Comparison of ENCODE assay signal across 8 mouse cellular contexts in the genomic region with DNA sequence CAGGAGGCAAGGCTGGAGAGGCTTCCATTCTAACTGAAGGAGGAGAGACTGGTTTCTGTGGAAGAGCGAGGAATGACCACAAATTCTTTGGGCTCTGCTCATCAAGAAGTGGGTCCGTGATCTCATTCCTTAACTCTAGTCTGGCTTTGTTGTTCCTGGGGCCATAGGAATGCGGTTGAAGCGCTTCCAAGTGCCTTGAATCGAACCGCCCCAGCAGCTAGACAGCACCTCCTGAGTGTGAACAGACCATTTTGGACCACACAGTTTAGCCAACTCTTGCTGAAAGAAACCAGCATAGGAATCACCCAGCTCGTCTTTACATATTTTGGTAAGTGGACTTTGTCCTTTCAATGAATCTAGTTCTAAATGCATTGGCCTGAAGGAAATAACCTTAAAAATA. TPM values are rescaled to one million over a fixed set of nuclear protein-coding genes. Genes with fewer than 3 reads are reported as not detected.
A peak's percentile ranks its signal among the peaks of the same experiment; 100 is the strongest.
DNase-seq lines count a peak whose midpoint lies in the region; ATAC-seq and TF ChIP-seq lines count a peak whose summit lies in the region.

A gene (plus strand): TSS at position 35 of the 400 bp plus-strand sequence.

- H3K36me3 ChIP-seq in G1E (replicated peaks): peaks cover 24% of the 10 kb centered on the region
- peaks cover 18% of the 10 kb centered on the region for H3K36me3 ChIP-seq in hindbrain, embryonic 13.5 days

- peak within 1 kb of the TSS; percentile 63 for H3K9ac ChIP-seq in hindbrain, embryonic 13.5 days

- H3K4me2 ChIP-seq in hindbrain, embryonic 13.5 days: peak within 1 kb of the TSS; percentile 73

- peaks cover 29% of the 10 kb centered on the region for H3K4me1 ChIP-seq in G1E (ENCODE audit: insufficient read depth, low read depth, low read length)
- peaks cover 4% of the 10 kb centered on the region for H3K4me1 ChIP-seq in embryonic fibroblast, embryonic 13.5 days (ENCODE audit: control insufficient read depth, insufficient read depth, low read length)
- H3K4me1 ChIP-seq in hindbrain, embryonic 13.5 days (replicated peaks): peaks cover 12% of the 10 kb centered on the region

- no peak; the same call in 1 of the 2 replicates for TF ChIP-seq POLR2A in embryonic fibroblast, embryonic 13.5 days (IDR thresholded peaks at IDR 0.05; ENCODE audit: low read depth, low read length)

- WGBS in hindbrain, embryonic 13.5 days: 9% methylated on average over 7 of the region's 7 CpGs

- peak; percentile 57 for DNase-seq in kidney, adult 11 months
- no peak for DNase-seq in kidney, postnatal 4 days
- DNase-seq in G1E (ENCODE audit: low spot score): peak; percentile 22
- DNase-seq in lung, postnatal 10 days: peak; percentile 54
- peak; percentile 21 for DNase-seq in telencephalon, adult 2 months (ENCODE audit: low read depth, low spot score)
- no peak for DNase-seq in layer of hippocampus, adult 11-12 months (ENCODE audit: low spot score)

- TF ChIP-seq CTCF in G1E (IDR thresholded peaks at IDR 0.05; ENCODE audit: low read depth, low read length): no peak
- TF ChIP-seq CTCF in embryonic fibroblast, embryonic 13.5 days (IDR thresholded peaks at IDR 0.05; ENCODE audit: borderline replicate concordance, insufficient read depth, low read length): no peak

- peaks cover 10% of the 10 kb centered on the region for H3K9me3 ChIP-seq in G1E (replicated peaks)
- 0 out of 2 replicates have a peak, but pooled peaks cover 8% of the 10 kb centered on the region for H3K9me3 ChIP-seq in hindbrain, embryonic 13.5 days

- no peaks in the 10 kb centered on the region for H3K27me3 ChIP-seq in G1E (ENCODE audit: insufficient read depth, low read length)
- H3K27me3 ChIP-seq in hindbrain, embryonic 13.5 days: peaks cover 24% of the 10 kb centered on the region

- no peak for ATAC-seq in G1E (ENCODE audit: extremely low read depth, insufficient number of reproducible peaks, low FRiP score, poor library complexity, severe bottlenecking)
- ATAC-seq in hindbrain, embryonic 13.5 days (ENCODE audit: low FRiP score): peak; percentile 73

- peak within 1 kb of the TSS; percentile 72 for H3K4me3 ChIP-seq in G1E (ENCODE audit: low read depth, low read length)
- H3K4me3 ChIP-seq in embryonic fibroblast, embryonic 13.5 days (ENCODE audit: insufficient read depth, low read length): peak within 1 kb of the TSS; percentile 83
- peak within 1 kb of the TSS; percentile 51 for H3K4me3 ChIP-seq in hindbrain, embryonic 13.5 days

- peak within 1 kb of the TSS; percentile 95 for H3K27ac ChIP-seq in embryonic fibroblast, embryonic 13.5 days (ENCODE audit: insufficient read depth, low read length)
- peak within 1 kb of the TSS; percentile 69 for H3K27ac ChIP-seq in hindbrain, embryonic 13.5 days

RNA-seq across cellular contexts. Expression of the gene that starts here (rescaled TPM):
- total RNA-seq in G1E (2014; fragmentation: Nextera tagmentation) (16.9 and 20.0 TPM in 2 replicates), G1E (2017) (9.2 and 9.7 TPM in 2 replicates)
- 0.88 and 1.1 TPM in 2 replicates for polyA plus RNA-seq in G1E (2012)
- polyA plus RNA-seq in embryonic fibroblast, embryonic 13.5 days (2011; ENCODE audit: insufficient read length, low read depth, missing spikeins): 5.6 and 6.9 TPM in 2 replicates
- 6.5 and 7.6 TPM in 2 replicates for polyA plus RNA-seq in hindbrain, embryonic 13.5 days (2015; fragmentation: Nextera tagmentation; extraction: Ambion mirVana)

Comparison
In these comparisons a context has a peak if more than half of its experiments do, and no peak if none do; other contexts are left out.
1. DNase-seq: peak in kidney, adult 11 months (single experiment), G1E (single experiment), lung, postnatal 10 days (single experiment) and telencephalon, adult 2 months (single experiment); none in kidney, postnatal 4 days (0 of 2) and layer of hippocampus, adult 11-12 months (single experiment).
2. Peak in every context shown above with its lines, with median percentiles within 50 percentile points of each other: H3K4me3 ChIP-seq.